Mouse (Mus musculus) hindbrain, embryonic 13.5 days (tissue): ENCODE results near the gene Asic4. TPM values are rescaled to one million over a fixed set of nuclear protein-coding genes. Genes with fewer than 3 reads are reported as not detected.

Experiments used
- ATAC-seq: fragments of 200-750 bp; cut with Nextera tagmentation; 2 replicates; pipeline ENCODE4 v1.8.0; 2017; ENCODE audit warnings: moderate TSS enrichment; ENCODE audit not compliant: low FRiP score
- H3K27ac ChIP-seq: fragments of 300-500 bp; sonication (generic); 2 replicates; pipeline ENCODE4 v1.5.1; 2015; ENCODE audit warnings: inconsistent platforms, mild to moderate bottlenecking, moderate library complexity
- H3K27me3 ChIP-seq: fragments of 300-500 bp; sonication (generic); 2 replicates; pipeline ENCODE4 v1.6.1; 2015; ENCODE audit warnings: mild to moderate bottlenecking, inconsistent platforms
- H3K36me3 ChIP-seq: fragments of 300-500 bp; sonication (generic); 2 replicates; pipeline ENCODE4 v1.6.1; 2015; ENCODE audit warnings: mild to moderate bottlenecking, inconsistent platforms
- H3K4me1 ChIP-seq: fragments of 300-500 bp; sonication (generic); replicated peaks from 2 replicates; pipeline ENCODE4 v1.6.1; 2015; ENCODE audit warnings: inconsistent platforms
- H3K4me2 ChIP-seq: fragments of 300-500 bp; sonication (generic); 2 replicates; pipeline ENCODE4 v1.6.1; 2015; ENCODE audit warnings: inconsistent platforms, mild to moderate bottlenecking, moderate library complexity
- H3K4me3 ChIP-seq: fragments of 300-500 bp; sonication (generic); 2 replicates; pipeline ENCODE4 v1.5.1; 2015; ENCODE audit warnings: mild to moderate bottlenecking, inconsistent platforms
- H3K9ac ChIP-seq: fragments of 300-500 bp; sonication (generic); 2 replicates; pipeline ENCODE4 v1.6.1; 2015; ENCODE audit warnings: mild to moderate bottlenecking, inconsistent platforms
- H3K9me3 ChIP-seq: fragments of 300-500 bp; sonication (generic); 2 replicates; pipeline ENCODE4 v1.6.1; 2016; ENCODE audit warnings: inconsistent platforms
- WGBS: fragments of 180-500 bp; shearing (Covaris S2); methylation state at CpG from one replicate; pipeline ENCODE4 v1.1.7; 2015; 5-methylcytosine and 5-hydroxymethylcytosine counted together
- polyA plus RNA-seq: library from polyadenylated mRNA; unstranded; fragments of >200 nt; fragmentation: Nextera tagmentation; extraction: Ambion mirVana; gene quantifications from 2 replicates; pipeline ENCODE4 v1.2.1, GENCODE M21; 2015

Asic4 gene
- polyA plus RNA-seq, 1 experiment from 2014 or later: 25.9 TPM

DNA sequence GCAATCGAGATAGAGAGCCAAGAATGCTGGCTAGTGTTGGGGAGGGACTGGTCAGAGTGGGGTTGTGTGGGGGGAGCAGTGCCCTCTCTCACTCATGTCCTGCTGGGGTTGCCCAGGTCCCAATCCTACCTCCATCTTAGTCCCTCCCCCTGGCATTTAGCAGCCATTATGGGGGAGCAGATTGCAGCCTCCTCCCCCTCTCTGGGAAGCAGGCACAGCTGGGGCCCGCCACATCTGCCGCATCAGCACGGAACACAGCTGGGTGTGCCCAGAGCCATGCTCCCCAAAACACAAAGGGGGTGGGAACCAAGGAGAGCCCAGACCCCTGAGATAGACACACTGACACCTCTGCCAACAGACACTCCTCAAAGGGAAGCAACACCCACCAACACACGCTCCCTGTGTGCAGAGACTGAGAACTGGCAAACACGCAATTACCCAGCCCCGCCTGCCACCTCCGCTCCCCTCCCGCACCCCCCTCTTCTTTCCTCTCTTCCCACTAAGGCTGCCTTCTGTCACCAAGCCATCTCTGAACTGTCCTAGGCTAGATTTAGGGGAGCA is 5.0 kb upstream of the Asic4 start:
- peaks cover 25% of the 10 kb centered on the region for H3K27me3 ChIP-seq
- WGBS: 12% methylated on average over 9 of the region's 9 CpGs
- H3K4me3 ChIP-seq: no peak overlapping the region
- ATAC-seq: peak; percentile 3; the same call in 1 of the 2 replicates
- peaks cover 95% of the 10 kb centered on the region for H3K4me1 ChIP-seq
- H3K27ac ChIP-seq: peak overlapping the region; percentile 93
- peaks cover 7% of the 10 kb centered on the region for H3K36me3 ChIP-seq
- H3K9ac ChIP-seq: peak overlapping the region; percentile 51
- no peaks in the 10 kb centered on the region for H3K9me3 ChIP-seq
- peak overlapping the region; percentile 37 for H3K4me2 ChIP-seq

- 0 out of 2 replicates have a peak overlapping the region, but pooled peaks have one; percentile 1 for H3K4me3 ChIP-seq
- H3K27me3 ChIP-seq: peaks cover 32% of the 10 kb centered on the region
- peak; percentile 7; the same call in 1 of the 2 replicates for ATAC-seq
- 1% methylated on average over 22 of the region's 22 CpGs for WGBS
- H3K4me1 ChIP-seq: peaks cover 100% of the 10 kb centered on the region
- H3K9ac ChIP-seq: peak overlapping the region; percentile 51; the same call in 1 of the 2 replicates
- no peaks in the 10 kb centered on the region for H3K9me3 ChIP-seq
- H3K36me3 ChIP-seq: no peaks in the 10 kb centered on the region
- H3K27ac ChIP-seq: peak overlapping the region; percentile 93
- H3K4me2 ChIP-seq: peak overlapping the region; percentile 37
Observed at GRCm38 (mm10) chr1:75445751-75446611, 4.3 kb upstream of the Asic4 start.

GRCm38 (mm10) chr1:75446656-75447055 is 3.6 kb upstream of the Asic4 start:
- ATAC-seq: no peak
- H3K27ac ChIP-seq: peak overlapping the region; percentile 93
- H3K36me3 ChIP-seq: no peaks in the 10 kb centered on the region
- 2% methylated on average over 20 of the region's 20 CpGs for WGBS
- no peak overlapping the region for H3K4me3 ChIP-seq
- peaks cover 39% of the 10 kb centered on the region for H3K27me3 ChIP-seq
- peaks cover 100% of the 10 kb centered on the region for H3K4me1 ChIP-seq
- peak overlapping the region; percentile 51; the same call in 1 of the 2 replicates for H3K9ac ChIP-seq
- peak overlapping the region; percentile 37 for H3K4me2 ChIP-seq
- no peaks in the 10 kb centered on the region for H3K9me3 ChIP-seq

- ATAC-seq: no peak
- no peaks in the 10 kb centered on the region for H3K9me3 ChIP-seq
- H3K27me3 ChIP-seq: peaks cover 46% of the 10 kb centered on the region
- peaks cover 100% of the 10 kb centered on the region for H3K4me1 ChIP-seq
- H3K36me3 ChIP-seq: no peaks in the 10 kb centered on the region
- peak overlapping the region; percentile 71 for H3K4me2 ChIP-seq
- WGBS: 4% methylated on average over 10 of the region's 10 CpGs
- peak overlapping the region; percentile 51 for H3K9ac ChIP-seq
- no peak overlapping the region for H3K4me3 ChIP-seq
- peak overlapping the region; percentile 93 for H3K27ac ChIP-seq
Observed at GRCm38 (mm10) chr1:75447265-75448051, 2.8 kb upstream of the Asic4 start.

DNA sequence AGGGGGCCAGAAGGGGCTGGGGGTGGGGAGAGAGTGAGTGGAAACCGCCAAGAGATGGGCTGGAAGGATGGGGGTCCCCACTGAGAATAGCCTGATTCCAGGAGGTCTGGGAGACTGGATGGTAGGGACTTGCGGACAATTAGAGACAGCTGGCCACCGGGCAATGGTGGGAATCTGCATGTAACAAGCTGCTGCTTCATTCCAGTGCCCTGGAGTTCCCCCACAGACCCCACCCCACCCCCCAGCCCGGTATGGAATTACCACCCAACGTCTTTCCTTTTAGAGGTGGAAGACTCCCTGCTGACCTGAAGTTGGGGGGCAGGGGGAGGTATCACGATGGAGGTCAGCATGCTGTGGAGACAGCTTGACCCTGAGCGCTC is 2.2 kb upstream of the Asic4 start:
- no peak for ATAC-seq
- WGBS: 2% methylated on average over 7 of the region's 7 CpGs
- Histone ChIP-seq H3K4me1 (peaks cover 100% of the 10 kb centered on the region), H3K27ac (peak overlapping the region; percentile 93), H3K4me2 (peak overlapping the region; percentile 71), H3K27me3 (peaks cover 52% of the 10 kb centered on the region), H3K9me3 (no peaks in the 10 kb centered on the region), H3K4me3 (no peak overlapping the region), H3K9ac (peak overlapping the region; percentile 51), H3K36me3 (no peaks in the 10 kb centered on the region)

DNA sequence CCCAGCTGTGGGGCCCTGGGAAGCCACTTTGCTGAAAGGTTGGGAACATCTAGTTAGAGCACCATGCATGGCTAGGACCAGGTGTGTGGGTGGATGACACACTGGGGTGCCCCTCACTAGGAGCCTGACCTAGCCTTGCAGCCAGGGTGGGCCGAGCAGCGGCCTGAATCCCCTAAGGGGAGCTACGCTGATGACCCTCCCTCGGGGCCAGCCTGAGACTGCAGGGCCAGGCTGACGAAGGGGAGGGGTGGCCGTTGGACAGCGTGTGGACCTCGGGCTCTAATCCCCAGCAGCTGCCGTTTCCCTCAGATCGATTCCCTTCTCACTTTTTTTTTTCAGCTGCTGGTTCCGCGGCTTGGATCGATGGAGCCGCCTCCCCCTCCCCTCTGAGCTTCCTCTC is 1.3 kb upstream of the Asic4 start:
- Histone ChIP-seq H3K9me3 (no peaks in the 10 kb centered on the region), H3K4me2 (peak overlapping the region; percentile 71), H3K27ac (peak overlapping the region; percentile 93), H3K36me3 (no peaks in the 10 kb centered on the region), H3K27me3 (peaks cover 58% of the 10 kb centered on the region), H3K9ac (peak overlapping the region; percentile 59; the same call in 1 of the 2 replicates), H3K4me1 (peaks cover 100% of the 10 kb centered on the region), H3K4me3 (no peak overlapping the region)
- 2% methylated on average over 14 of the region's 14 CpGs for WGBS
- ATAC-seq: no peak

DNA sequence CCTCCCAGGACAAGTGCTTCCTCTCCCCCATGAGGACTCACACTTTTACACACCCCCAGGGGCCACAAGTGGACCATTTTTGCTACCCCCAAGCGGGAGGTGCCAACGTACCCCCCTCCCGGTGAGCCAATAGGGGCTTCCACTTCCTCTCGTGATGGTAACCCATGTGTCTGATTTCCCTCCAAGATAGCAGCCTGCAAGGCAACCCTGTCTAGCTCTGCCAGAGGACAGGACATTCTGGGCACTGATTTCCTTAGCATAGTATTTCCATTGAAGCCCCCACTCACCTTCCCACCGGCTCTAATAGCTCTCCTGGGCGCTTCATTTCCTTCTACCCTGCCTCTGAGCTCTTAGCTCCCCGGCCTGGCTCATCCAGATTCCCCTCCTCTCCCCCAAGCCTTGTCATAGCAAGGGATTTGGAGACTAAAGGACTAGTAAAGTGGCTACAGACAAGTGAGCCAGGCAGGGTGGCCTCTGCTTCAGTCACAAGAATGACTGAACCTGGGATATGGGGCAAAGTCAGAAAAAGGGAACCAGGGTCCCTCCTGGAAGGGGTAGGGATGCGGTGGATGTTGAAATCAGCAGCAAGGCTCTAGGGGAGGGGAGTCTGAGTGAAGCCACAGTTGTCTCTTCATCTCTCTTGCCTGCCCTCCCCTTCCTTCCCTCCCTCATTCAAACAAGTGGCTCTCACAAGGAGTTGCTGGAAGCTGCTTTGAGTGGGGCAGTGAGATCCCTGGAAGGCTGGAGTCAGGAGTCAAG is 680 bp upstream of the Asic4 start:
- Histone ChIP-seq H3K4me1 (peaks cover 99% of the 10 kb centered on the region), H3K9ac (peak overlapping the region; percentile 78), H3K27me3 (peaks cover 62% of the 10 kb centered on the region), H3K4me2 (peak overlapping the region; percentile 71), H3K9me3 (no peaks in the 10 kb centered on the region), H3K4me3 (peak overlapping the region; percentile 41), H3K27ac (peak overlapping the region; percentile 93), H3K36me3 (no peaks in the 10 kb centered on the region)
- 3% methylated on average over 8 of the region's 8 CpGs for WGBS
- no peak for ATAC-seq

DNA sequence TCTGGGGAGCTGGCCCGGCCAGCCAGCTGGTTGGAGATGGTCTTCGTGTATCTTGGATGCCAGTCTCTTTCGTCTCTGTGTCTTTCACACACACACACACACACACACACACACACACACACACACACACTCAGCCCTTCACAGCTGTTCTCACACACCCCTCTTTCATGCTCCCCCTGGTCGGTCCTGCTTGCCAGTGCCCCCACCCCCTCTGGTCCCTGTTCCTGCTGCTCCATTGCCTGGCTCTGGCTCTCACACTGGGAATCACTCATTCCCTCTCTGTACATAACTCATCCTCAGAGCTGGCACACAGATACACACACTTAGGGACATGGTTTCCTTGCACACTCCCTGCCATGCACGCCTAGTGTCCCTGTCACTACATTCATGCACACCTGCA is 1.7 kb downstream of the Asic4 start:
- Histone ChIP-seq H3K4me2 (peak overlapping the region; percentile 71), H3K4me3 (peak overlapping the region; percentile 41), H3K27me3 (peaks cover 69% of the 10 kb centered on the region), H3K9me3 (no peaks in the 10 kb centered on the region), H3K9ac (peak overlapping the region; percentile 78), H3K36me3 (no peaks in the 10 kb centered on the region), H3K4me1 (peaks cover 98% of the 10 kb centered on the region), H3K27ac (peak overlapping the region; percentile 93)
- WGBS: 54% methylated on average over 5 of the region's 5 CpGs
- ATAC-seq: no peak

DNA sequence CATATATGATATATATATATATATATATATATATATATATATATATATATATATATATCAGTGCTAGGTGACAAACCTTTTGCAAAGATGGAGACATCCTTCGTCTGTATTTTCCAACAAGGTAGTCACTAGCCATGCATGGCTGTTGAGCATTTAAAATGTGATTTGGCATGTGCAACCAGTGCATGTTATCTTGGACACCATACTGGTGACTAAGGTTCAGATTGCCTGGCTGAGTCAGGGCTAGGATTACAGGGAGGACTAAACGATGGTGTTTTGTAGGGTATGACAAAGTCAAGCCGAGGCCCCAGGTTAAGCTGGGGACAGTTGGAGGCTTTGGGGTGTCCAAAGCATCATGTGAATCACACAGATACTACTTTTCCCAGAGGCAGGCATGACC is 5.2 kb downstream of the Asic4 start:
- ATAC-seq: no peak
- H3K4me1 ChIP-seq: peaks cover 89% of the 10 kb centered on the region

GRCm38 (mm10) chr1:75455948-75456347 is 5.7 kb downstream of the Asic4 start:
- H3K4me3 ChIP-seq: no peak overlapping the region
- H3K9ac ChIP-seq: 0 out of 2 replicates have a peak overlapping the region, but pooled peaks have one; percentile 6
- H3K27me3 ChIP-seq: peaks cover 50% of the 10 kb centered on the region
- no peaks in the 10 kb centered on the region for H3K36me3 ChIP-seq
- peaks cover 84% of the 10 kb centered on the region for H3K4me1 ChIP-seq
- H3K9me3 ChIP-seq: no peaks in the 10 kb centered on the region
- 11% methylated on average over 5 of the region's 5 CpGs for WGBS
- peak overlapping the region; percentile 23 for H3K4me2 ChIP-seq
- peak overlapping the region; percentile 70 for H3K27ac ChIP-seq
- peak; percentile 52 for ATAC-seq

More for the DNA sequence above, 5.2 kb downstream of the Asic4 start:
- 0 out of 2 replicates have a peak overlapping the region, but pooled peaks have one; percentile 6 for H3K9ac ChIP-seq
- no peaks in the 10 kb centered on the region for H3K9me3 ChIP-seq
- peak overlapping the region; percentile 23; the same call in 1 of the 2 replicates for H3K4me2 ChIP-seq
- H3K36me3 ChIP-seq: no peaks in the 10 kb centered on the region
- H3K27ac ChIP-seq: peak overlapping the region; percentile 70
- H3K4me3 ChIP-seq: no peak overlapping the region
- peaks cover 55% of the 10 kb centered on the region for H3K27me3 ChIP-seq
- whole genome bisulfite sequencing: 77% methylated on average over 3 of the region's 3 CpGs

- Histone ChIP-seq H3K9ac (0 out of 2 replicates have a peak overlapping the region, but pooled peaks have one; percentile 15), H3K4me1 (peaks cover 74% of the 10 kb centered on the region), H3K36me3 (no peaks in the 10 kb centered on the region), H3K4me2 (peak overlapping the region; percentile 54), H3K4me3 (no peak overlapping the region), H3K27ac (peak overlapping the region; percentile 85), H3K9me3 (no peaks in the 10 kb centered on the region), H3K27me3 (peaks cover 42% of the 10 kb centered on the region)
- WGBS: 5% methylated on average over 14 of the region's 14 CpGs
- no peak for ATAC-seq
Observed at GRCm38 (mm10) chr1:75456746-75457564, 6.7 kb downstream of the Asic4 start.
